Mouse (Mus musculus): ENCODE measurements at regions not wholly inside any gene's neighbourhood (a gene's known extent, or its start where the extent isn't known, plus 50 kb on each side); places are given as distances from the start of the nearest gene placed in this dataset.

GRCm38 (mm10) chr10:17654308-17654858 is 68.6 kb upstream of the Cited2 start:
- in situ Hi-C loops (cut with MboI; ENCODE audit: unreplicated experiment in 2 of 2): no loop called here

DNA sequence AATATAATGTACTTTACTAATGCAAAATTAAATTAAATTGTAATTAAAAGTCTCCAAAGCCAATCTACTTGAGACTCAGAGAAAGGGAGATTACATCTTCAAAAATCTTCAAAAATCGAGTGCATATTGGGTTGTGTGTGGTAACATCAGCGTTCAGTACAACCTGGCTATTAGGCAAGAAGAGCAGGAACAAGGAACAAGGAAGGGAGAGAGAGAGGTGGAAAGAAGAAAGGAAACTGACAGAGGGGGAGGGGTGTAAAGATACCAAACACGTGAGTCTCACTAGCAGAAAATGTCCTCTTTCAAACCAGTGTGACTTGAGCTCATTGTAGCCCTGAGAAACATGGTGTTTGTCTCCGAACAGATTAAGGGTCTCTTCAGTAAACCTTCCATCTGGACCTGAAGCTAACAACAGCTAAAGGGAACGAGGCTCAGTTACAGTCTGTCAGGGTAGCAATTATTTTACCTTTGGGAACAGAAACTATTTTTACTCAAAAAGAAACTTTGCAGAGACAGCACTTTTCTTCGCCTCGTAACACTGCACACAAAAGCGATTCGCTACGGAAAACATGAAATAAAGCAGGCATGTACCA is 67.5 kb upstream of the Cited2 start:
- in situ Hi-C loops (cut with MboI; ENCODE audit: unreplicated experiment in 2 of 2): no loop called here

- in situ Hi-C loops (cut with MboI; ENCODE audit: unreplicated experiment in 2 of 2): no loop called here
These were observed 66.7 kb upstream of the Cited2 start for GRCm38 (mm10) chr10:17656305-17656704.

DNA sequence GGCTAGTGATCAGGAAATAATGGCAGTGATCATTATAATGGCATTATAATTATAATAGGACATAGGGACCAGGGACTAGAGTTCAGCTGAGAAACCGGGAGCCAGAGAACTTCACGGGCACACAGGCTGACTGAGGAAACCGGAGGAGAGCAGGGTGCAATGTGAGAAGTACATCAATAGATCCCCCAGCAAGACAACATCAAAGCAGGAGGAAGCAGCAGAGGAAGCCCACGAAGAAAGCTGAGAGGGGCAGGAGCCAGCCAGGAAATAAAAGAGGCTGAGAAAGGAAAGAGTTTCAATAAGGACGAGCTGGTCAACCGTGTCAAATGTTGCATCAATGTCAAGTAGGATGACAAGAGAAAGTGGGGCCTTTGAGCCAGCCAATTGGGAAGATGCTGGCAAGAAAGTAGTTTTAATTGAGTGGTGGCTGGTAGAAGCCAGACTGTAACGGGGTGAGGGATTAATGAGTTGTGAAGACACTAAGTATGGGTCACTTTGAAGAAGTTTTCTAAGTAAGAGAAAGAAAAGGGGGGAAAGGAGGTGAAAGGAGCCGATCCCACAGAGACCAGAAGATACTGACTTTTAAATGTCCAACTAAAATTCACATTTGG is 66.0 kb upstream of the Cited2 start:
- in situ Hi-C loops (cut with MboI; ENCODE audit: unreplicated experiment in 2 of 2): no loop called here

GRCm38 (mm10) chr10:17659575-17659974 is 63.4 kb upstream of the Cited2 start:
- in situ Hi-C loops (cut with MboI; ENCODE audit: unreplicated experiment in 2 of 2): no loop called here

GRCm38 (mm10) chr10:17660836-17661452 is 62.1 kb upstream of the Cited2 start:
- in situ Hi-C loops (cut with MboI; ENCODE audit: unreplicated experiment in 2 of 2): no loop called here

DNA sequence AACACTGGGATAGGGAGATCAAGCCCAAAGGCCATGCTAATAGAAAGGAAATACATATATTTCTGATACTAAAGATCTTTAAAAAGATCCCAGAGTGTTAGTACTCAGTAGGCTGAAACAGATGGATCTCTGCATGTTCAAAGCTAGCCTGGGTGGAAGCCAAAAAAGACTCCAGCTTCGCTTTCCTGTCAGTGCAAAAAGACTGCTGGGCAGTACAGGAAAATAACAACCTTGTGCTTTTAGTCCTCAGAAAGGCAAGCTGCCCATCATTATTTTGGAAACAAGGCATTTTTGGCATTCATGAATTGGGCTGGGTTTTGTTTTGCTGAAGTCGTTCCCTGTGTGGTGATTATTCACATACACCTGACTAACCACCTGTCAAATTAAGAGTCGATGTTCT is 56.9 kb upstream of the Cited2 start:
- in situ Hi-C loops (cut with MboI; ENCODE audit: unreplicated experiment in 2 of 2): no loop called here

DNA sequence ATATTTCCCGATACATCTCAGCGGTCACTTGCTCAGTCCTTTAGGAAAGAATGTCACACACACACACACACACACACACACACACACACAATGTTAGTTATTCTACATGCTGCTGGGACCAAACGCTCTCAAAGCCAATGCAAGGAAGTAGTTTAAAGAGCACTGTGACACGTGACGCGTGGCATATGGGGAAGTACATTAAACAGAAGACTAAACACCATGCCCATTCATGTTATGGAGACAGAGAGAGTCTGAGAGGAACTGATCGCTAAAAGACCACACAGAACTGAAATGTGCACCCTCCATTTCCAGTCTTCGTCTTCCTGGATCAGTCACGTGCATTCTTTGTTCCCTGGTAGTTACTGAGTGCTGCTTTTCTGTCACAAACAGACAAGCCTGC is 53.6 kb upstream of the Cited2 start:
- in situ Hi-C loops (cut with MboI; ENCODE audit: unreplicated experiment in 2 of 2): no loop called here

All from v-Abl transformed pro-B cells (cell line).